Mouse (Mus musculus) central nervous system, embryonic 11.5 days (tissue): ENCODE results near the gene Aph1a. TPM values are rescaled to one million over a fixed set of nuclear protein-coding genes. Genes with fewer than 3 reads are reported as not detected.

Experiments
- polyA plus RNA-seq: library from polyadenylated mRNA; depleted of rRNA; stranded (reverse); fragments of >200 nt; gene quantifications from 2 replicates; pipeline ENCODE4 v1.2.3, GENCODE M21; 2012; rRNA removed

Gene Aph1a
- polyA plus RNA-seq, result 59.1 and 83.9 TPM in 2 replicates

GRCm38 (mm10) chr3:95893606-95894316 is at the start of gene Aph1a:
Gene Aph1a, plus strand, starts transcription at chr3:95893969.

GRCm38 (mm10) chr3:95855502-95856089 is 38.2 kb upstream of the Aph1a start, which contains the start of gene Prpf3:
Gene Prpf3, minus strand, starts transcription at chr3:95855885.

GRCm38 (mm10) chr3:95871392-95871867 is 22.3 kb upstream of the Aph1a start, which contains the start of gene Mrps21:
Gene Mrps21, minus strand, starts transcription at chr3:95871519.

GRCm38 (mm10) chr3:95881979-95882815 is 11.6 kb upstream of the Aph1a start, which contains the start of gene Ciart:
Gene Ciart, minus strand, starts transcription at chr3:95882251.

GRCm38 (mm10) chr3:95891211-95892065 is 2.3 kb upstream of the Aph1a start, which contains the start of gene BC028528:
Gene BC028528, minus strand, starts transcription at chr3:95892005.

GRCm38 (mm10) chr3:95904568-95904967 is 10.8 kb downstream of the Aph1a start, which contains the start of gene Car14:
Gene Car14, minus strand, starts transcription at chr3:95904691.

GRCm38 (mm10) chr3:95928658-95929503 is 35.1 kb downstream of the Aph1a start, which contains the start of gene Anp32e:
Gene Anp32e, plus strand, starts transcription at chr3:95929246.

Other genes with a start within 250 kb of the Aph1a start
- 73.5 and 157 TPM in 2 replicates for gene Mcl1, start 235.2 kb upstream of the Aph1a start, polyA plus RNA-seq
- 0.30 and 0.42 TPM in 2 replicates for gene Adamtsl4, start 206.1 kb upstream of the Aph1a start, polyA plus RNA-seq
- 18.1 and 22.0 TPM in 2 replicates for gene Ecm1, start 154.4 kb upstream of the Aph1a start, polyA plus RNA-seq
- gene Tars2, start 133.8 kb upstream of the Aph1a start, polyA plus RNA-seq, result 40.4 and 53.3 TPM in 2 replicates
- 23.3 and 36.7 TPM in 2 replicates for gene Rprd2, start 75.1 kb upstream of the Aph1a start, polyA plus RNA-seq
- 60.1 and 81.7 TPM in 2 replicates for gene Prpf3, start 38.1 kb upstream of the Aph1a start, polyA plus RNA-seq
- gene Mrps21, start 22.4 kb upstream of the Aph1a start, polyA plus RNA-seq, result 207 and 387 TPM in 2 replicates
- gene Ciart, start 11.7 kb upstream of the Aph1a start, polyA plus RNA-seq, result 3.5 and 4.8 TPM in 2 replicates
- 5.3 and 10.5 TPM in 2 replicates for gene BC028528, start 2.0 kb upstream of the Aph1a start, polyA plus RNA-seq
- 24.4 and 30.8 TPM in 2 replicates for gene Car14, start 10.7 kb downstream of the Aph1a start, polyA plus RNA-seq
- gene Anp32e, start 35.3 kb downstream of the Aph1a start, polyA plus RNA-seq, result 364 and 2,355 TPM in 2 replicates
- gene Plekho1, start 102.0 kb downstream of the Aph1a start, polyA plus RNA-seq, result 187 and 193 TPM in 2 replicates
- gene Vps45, start 164.5 kb downstream of the Aph1a start, polyA plus RNA-seq, result 18.4 and 30.4 TPM in 2 replicates
- gene Otud7b, start 210.6 kb downstream of the Aph1a start, polyA plus RNA-seq, result 14.9 and 18.9 TPM in 2 replicates